Mouse (Mus musculus): ENCODE data around the gene Bnip3. TPM values are rescaled to one million over a fixed set of nuclear protein-coding genes. Genes with fewer than 3 reads are reported as not detected.

Bnip3 gene
- polyA plus RNA-seq, 1 experiment = 4.1 TPM

DNA sequence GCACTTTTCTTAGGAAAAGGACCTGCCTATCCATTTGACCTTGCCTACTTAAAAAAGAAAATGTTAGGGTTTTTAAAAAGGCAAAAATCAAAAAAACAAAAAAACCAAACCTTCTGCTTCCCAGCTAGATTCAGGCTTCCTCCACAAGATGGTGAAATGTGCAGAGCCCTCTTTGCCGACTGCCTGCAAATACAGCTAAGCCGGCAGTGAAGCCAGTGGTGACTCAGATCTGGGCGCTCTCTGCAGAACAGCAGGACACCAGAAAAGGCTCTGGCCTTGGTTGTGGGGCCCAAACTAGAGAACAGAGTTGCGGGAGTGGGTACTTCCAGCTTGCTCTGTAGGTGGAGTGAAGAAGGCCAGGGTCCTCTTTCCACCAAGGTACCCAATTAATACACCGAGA is 32.3 kb upstream of the Bnip3 start:
- H3K4me3 ChIP-seq (ENCODE audit: low read depth, low read length) = no peak overlapping the region
- 31% methylated on average over 5 of the region's 5 CpGs for WGBS
- H3K4me1 ChIP-seq (ENCODE audit: control insufficient read depth, insufficient read depth, insufficient read length, low read length) = no peaks in the 10 kb centered on the region
- TF ChIP-seq CTCF (IDR thresholded peaks at IDR 0.05; ENCODE audit: extremely low read depth, insufficient read length, insufficient replicate concordance, low read depth, low read length) (no peak), POLR2A (IDR thresholded peaks at IDR 0.05; ENCODE audit: low read depth, low read length) (no peak)
- H3K27ac ChIP-seq (ENCODE audit: insufficient read depth, low read depth, low read length) = no peak overlapping the region
- no peaks in the 10 kb centered on the region for H3K36me3 ChIP-seq (ENCODE audit: control insufficient read depth, insufficient read depth, low read length)
- H3K27me3 ChIP-seq (ENCODE audit: control insufficient read depth, insufficient read depth, low read length) = peaks cover 20% of the 10 kb centered on the region

- H3K27me3 ChIP-seq (ENCODE audit: control insufficient read depth, insufficient read depth, low read length) = peaks cover 20% of the 10 kb centered on the region
These were observed 31.5 kb upstream of the Bnip3 start, which contains the start of gene Jakmip3 for GRCm38 (mm10) chr7:138940612-138941461. Gene Jakmip3 (plus strand): TSS chr7:138940730.

GRCm38 (mm10) chr7:138940256-138940611 is 30.9 kb upstream of the Bnip3 start:
- Histone ChIP-seq H3K27ac (ENCODE audit: insufficient read depth, low read depth, low read length) (no peak overlapping the region), H3K4me1 (ENCODE audit: control insufficient read depth, insufficient read depth, insufficient read length, low read length) (no peaks in the 10 kb centered on the region), H3K36me3 (ENCODE audit: control insufficient read depth, insufficient read depth, low read length) (no peaks in the 10 kb centered on the region), H3K27me3 (ENCODE audit: control insufficient read depth, insufficient read depth, low read length) (peaks cover 20% of the 10 kb centered on the region), H3K4me3 (ENCODE audit: low read depth, low read length) (no peak overlapping the region)
- TF ChIP-seq POLR2A (IDR thresholded peaks at IDR 0.05; ENCODE audit: low read depth, low read length) (no peak), CTCF (IDR thresholded peaks at IDR 0.05; ENCODE audit: extremely low read depth, insufficient read length, insufficient replicate concordance, low read depth, low read length) (no peak)
- WGBS = 3% methylated on average over 17 of the region's 17 CpGs

More at GRCm38 (mm10) chr7:138940612-138941461, 31.5 kb upstream of the Bnip3 start, which contains the start of gene Jakmip3:
- H3K4me1 ChIP-seq (ENCODE audit: control insufficient read depth, insufficient read depth, insufficient read length, low read length) = no peaks in the 10 kb centered on the region
- no peak within 1 kb of the TSS; the same call in 1 of the 2 replicates for H3K4me3 ChIP-seq (ENCODE audit: low read depth, low read length)
- no peak within 1 kb of the TSS for H3K27ac ChIP-seq (ENCODE audit: insufficient read depth, low read depth, low read length)
- WGBS = 2% methylated on average over 77 of the region's 78 CpGs
- TF ChIP-seq CTCF (IDR thresholded peaks at IDR 0.05; ENCODE audit: extremely low read depth, insufficient read length, insufficient replicate concordance, low read depth, low read length) = no peak
- TF ChIP-seq POLR2A (IDR thresholded peaks at IDR 0.05; ENCODE audit: low read depth, low read length) = no peak
- no peaks in the 10 kb centered on the region for H3K36me3 ChIP-seq (ENCODE audit: control insufficient read depth, insufficient read depth, low read length)

DNA sequence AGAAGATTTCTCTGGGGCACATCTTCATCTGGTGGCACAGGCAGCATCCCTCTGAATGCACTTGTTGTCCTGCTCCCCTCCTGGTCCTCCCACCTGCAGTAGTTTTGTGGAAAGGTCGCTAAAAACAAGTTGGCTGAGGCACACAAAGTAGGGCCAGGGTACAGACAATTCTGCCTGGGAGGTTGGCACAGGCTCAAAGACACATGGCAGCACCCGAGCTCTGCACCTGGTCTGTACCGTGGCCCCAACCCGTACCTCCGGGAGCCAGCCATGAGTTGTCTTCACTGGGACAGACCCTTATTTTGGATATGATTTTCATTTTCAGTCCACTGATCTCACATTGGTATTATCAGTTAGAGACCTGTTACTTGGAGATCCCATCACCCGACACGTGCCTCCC is 29.7 kb upstream of the Bnip3 start:
- Histone ChIP-seq H3K27ac (ENCODE audit: insufficient read depth, low read depth, low read length) (no peak overlapping the region), H3K27me3 (ENCODE audit: control insufficient read depth, insufficient read depth, low read length) (peaks cover 20% of the 10 kb centered on the region)

DNA sequence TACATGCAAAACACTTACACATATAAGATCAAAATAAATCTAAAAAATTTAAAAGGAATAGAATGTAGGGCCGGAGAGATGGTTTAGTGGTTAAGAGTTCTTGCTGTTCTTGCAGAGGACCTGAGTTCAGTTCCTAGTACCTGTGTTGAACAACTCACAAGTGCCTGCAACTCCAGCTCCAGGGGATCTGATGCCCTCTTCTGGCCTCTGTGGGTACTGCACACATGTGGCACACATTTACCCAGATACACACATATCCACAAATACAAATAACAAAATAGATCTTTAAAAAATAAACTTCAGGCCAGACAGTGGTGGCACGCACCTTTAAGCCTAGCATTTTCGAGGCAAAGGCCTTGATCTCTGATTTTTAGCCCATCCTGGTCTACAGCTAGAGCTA is 25.2 kb upstream of the Bnip3 start:
- Histone ChIP-seq H3K36me3 (ENCODE audit: control insufficient read depth, insufficient read depth, low read length) (no peaks in the 10 kb centered on the region), H3K27ac (ENCODE audit: insufficient read depth, low read depth, low read length) (no peak overlapping the region), H3K4me1 (ENCODE audit: control insufficient read depth, insufficient read depth, insufficient read length, low read length) (no peaks in the 10 kb centered on the region), H3K27me3 (ENCODE audit: control insufficient read depth, insufficient read depth, low read length) (peaks cover under 1% of the 10 kb centered on the region), H3K4me3 (ENCODE audit: low read depth, low read length) (no peak overlapping the region)
- 83% methylated on average over 3 of the region's 3 CpGs for WGBS
- TF ChIP-seq CTCF (IDR thresholded peaks at IDR 0.05; ENCODE audit: extremely low read depth, insufficient read length, insufficient replicate concordance, low read depth, low read length) = no peak
- no peak for TF ChIP-seq POLR2A (IDR thresholded peaks at IDR 0.05; ENCODE audit: low read depth, low read length)

More for the DNA sequence above, 29.7 kb upstream of the Bnip3 start:
- Histone ChIP-seq H3K36me3 (ENCODE audit: control insufficient read depth, insufficient read depth, low read length) (no peaks in the 10 kb centered on the region), H3K4me1 (ENCODE audit: control insufficient read depth, insufficient read depth, insufficient read length, low read length) (no peaks in the 10 kb centered on the region), H3K4me3 (ENCODE audit: low read depth, low read length) (no peak overlapping the region)
- TF ChIP-seq POLR2A (IDR thresholded peaks at IDR 0.05; ENCODE audit: low read depth, low read length) = no peak
- WGBS = 70% methylated on average over 7 of the region's 7 CpGs

- H3K27ac ChIP-seq (ENCODE audit: insufficient read depth, low read depth, low read length) = no peak overlapping the region
- no peaks in the 10 kb centered on the region for H3K27me3 ChIP-seq (ENCODE audit: control insufficient read depth, insufficient read depth, low read length)
- TF ChIP-seq CTCF (IDR thresholded peaks at IDR 0.05; ENCODE audit: extremely low read depth, insufficient read length, insufficient replicate concordance, low read depth, low read length) (no peak), POLR2A (IDR thresholded peaks at IDR 0.05; ENCODE audit: low read depth, low read length) (no peak)
- WGBS = 93% methylated on average over 4 of the region's 4 CpGs
- H3K4me1 ChIP-seq (ENCODE audit: control insufficient read depth, insufficient read depth, insufficient read length, low read length) = no peaks in the 10 kb centered on the region
- no peak overlapping the region for H3K4me3 ChIP-seq (ENCODE audit: low read depth, low read length)
- H3K36me3 ChIP-seq (ENCODE audit: control insufficient read depth, insufficient read depth, low read length) = no peaks in the 10 kb centered on the region
These were observed 19.1 kb upstream of the Bnip3 start for GRCm38 (mm10) chr7:138928456-138928855.

DNA sequence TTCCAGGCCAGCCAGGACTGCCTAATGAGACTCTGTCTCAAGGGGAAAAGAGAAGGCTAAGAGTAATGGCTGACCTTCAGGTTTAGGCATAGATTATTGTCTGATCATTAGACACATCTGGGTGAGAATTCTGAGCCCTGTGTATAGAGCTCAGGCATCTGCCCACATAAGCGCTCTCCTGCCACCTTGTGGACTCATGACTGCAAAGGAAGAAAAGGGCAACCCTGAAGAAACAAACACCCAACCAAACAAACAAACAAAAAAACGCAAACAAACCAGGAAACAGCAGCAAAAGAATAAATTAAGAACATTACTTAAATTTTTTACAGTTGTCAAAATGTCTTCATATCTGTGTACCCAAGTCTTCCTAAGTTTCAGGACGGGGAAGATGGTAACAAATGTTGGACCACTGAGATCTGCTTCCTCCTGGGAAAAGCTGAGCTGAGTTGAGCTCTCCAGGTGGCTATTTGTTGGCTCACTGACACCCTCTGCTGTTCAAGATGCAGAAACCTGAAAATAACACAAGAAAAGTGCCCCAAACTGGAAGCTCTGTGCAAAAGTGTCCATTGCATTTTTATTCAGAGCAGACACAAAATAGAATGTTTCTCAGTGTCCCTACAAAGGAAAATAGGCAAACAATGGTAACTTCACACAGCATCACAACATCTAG is 14.6 kb upstream of the Bnip3 start:
- Histone ChIP-seq H3K4me3 (ENCODE audit: low read depth, low read length) (no peak overlapping the region), H3K27ac (ENCODE audit: insufficient read depth, low read depth, low read length) (no peak overlapping the region), H3K27me3 (ENCODE audit: control insufficient read depth, insufficient read depth, low read length) (no peaks in the 10 kb centered on the region), H3K36me3 (ENCODE audit: control insufficient read depth, insufficient read depth, low read length) (no peaks in the 10 kb centered on the region), H3K4me1 (ENCODE audit: control insufficient read depth, insufficient read depth, insufficient read length, low read length) (peaks cover 3% of the 10 kb centered on the region; the same call in 1 of the 2 replicates)
- WGBS = 7% methylated on average over 3 of the region's 3 CpGs
- TF ChIP-seq POLR2A (IDR thresholded peaks at IDR 0.05; ENCODE audit: low read depth, low read length) = no peak
- TF ChIP-seq CTCF (IDR thresholded peaks at IDR 0.05; ENCODE audit: extremely low read depth, insufficient read length, insufficient replicate concordance, low read depth, low read length) = peak; percentile 48; the same call in 1 of the 2 replicates

Measured in small intestine, adult 2 months (tissue).